Mouse (Mus musculus) hindbrain, embryonic 15.5 days (tissue): ENCODE measurements around the gene Cacna1b. TPM values are rescaled to one million over a fixed set of nuclear protein-coding genes. Genes with fewer than 3 reads are reported as not detected.

Experiments used
- ATAC-seq: fragments of 200-750 bp; cut with Nextera tagmentation; 2 replicates; pipeline ENCODE4 v1.8.0; 2017; ENCODE audit warnings: low read depth, moderate number of reproducible peaks, moderate TSS enrichment; ENCODE audit not compliant: low FRiP score
- H3K27ac ChIP-seq: fragments of 300-500 bp; sonication (generic); replicated peaks from 2 replicates; pipeline ENCODE4 v1.5.1; 2015; ENCODE audit warnings: mild to moderate bottlenecking, inconsistent platforms
- H3K27me3 ChIP-seq: fragments of 300-500 bp; sonication (generic); 2 replicates; pipeline ENCODE4 v1.6.1; 2015; ENCODE audit warnings: control low read depth, inconsistent platforms
- H3K36me3 ChIP-seq: fragments of 300-500 bp; sonication (generic); 2 replicates; pipeline ENCODE4 v1.6.1; 2015; ENCODE audit warnings: control low read depth, inconsistent platforms
- H3K4me1 ChIP-seq: fragments of 300-500 bp; sonication (generic); replicated peaks from 2 replicates; pipeline ENCODE4 v1.6.1; 2015; ENCODE audit warnings: control low read depth, inconsistent platforms
- H3K4me2 ChIP-seq: fragments of 300-500 bp; sonication (generic); 2 replicates; pipeline ENCODE4 v1.6.1; 2015; ENCODE audit warnings: moderate library complexity, mild to moderate bottlenecking, inconsistent platforms
- H3K4me3 ChIP-seq: fragments of 300-500 bp; sonication (generic); 2 replicates; pipeline ENCODE4 v1.5.1; 2015; ENCODE audit warnings: mild to moderate bottlenecking, inconsistent platforms
- H3K9ac ChIP-seq: fragments of 300-500 bp; sonication (generic); 2 replicates; pipeline ENCODE4 v1.6.1; 2015; ENCODE audit warnings: inconsistent platforms
- H3K9me3 ChIP-seq: fragments of 300-500 bp; sonication (generic); 2 replicates; pipeline ENCODE4 v1.6.1; 2016; ENCODE audit warnings: control low read depth, inconsistent platforms
- WGBS: fragments of 180-500 bp; shearing (Covaris S2); methylation state at CpG from one replicate; pipeline ENCODE4 v1.1.7; 2015; 5-methylcytosine and 5-hydroxymethylcytosine counted together
- polyA plus RNA-seq: library from polyadenylated mRNA; unstranded; fragments of >200 nt; fragmentation: Nextera tagmentation; extraction: Ambion mirVana; gene quantifications from 2 replicates; pipeline ENCODE4 v1.2.1, GENCODE M21; 2015

Cacna1b gene
- polyA plus RNA-seq, 1 experiment from 2014 or later: 17.5 TPM

GRCm38 (mm10) chr2:24717963-24718362 lies 45.0 kb downstream of the Cacna1b start:
- no peak overlapping the region for H3K4me2 ChIP-seq
- H3K9ac ChIP-seq: no peak overlapping the region
- H3K27ac ChIP-seq: no peak overlapping the region
- WGBS: 92% methylated on average over 7 of the region's 7 CpGs
- H3K9me3 ChIP-seq: no peaks in the 10 kb centered on the region
- no peak for ATAC-seq
- peaks cover 62% of the 10 kb centered on the region for H3K36me3 ChIP-seq
- H3K27me3 ChIP-seq: no peaks in the 10 kb centered on the region
- no peaks in the 10 kb centered on the region for H3K4me1 ChIP-seq
- no peak overlapping the region for H3K4me3 ChIP-seq

DNA sequence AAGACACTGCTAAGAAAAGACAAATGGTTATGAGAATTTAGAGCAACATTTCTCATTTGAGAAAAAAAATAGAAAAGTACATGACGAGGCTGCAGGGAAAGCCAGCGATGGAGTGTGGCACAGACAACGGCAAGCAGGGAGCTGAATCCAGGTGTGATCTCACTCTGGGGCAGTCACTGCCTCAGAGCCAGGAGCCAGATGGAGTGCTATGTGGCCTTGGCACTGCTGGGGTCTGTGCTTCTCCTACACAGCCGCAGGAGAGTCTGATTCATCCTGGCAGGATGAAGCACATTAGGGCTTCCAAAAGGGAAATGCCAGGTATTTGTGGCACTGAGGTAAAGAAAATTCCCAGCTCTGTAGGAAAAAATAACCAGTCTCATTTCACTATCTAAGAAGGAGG lies 45.5 kb downstream of the Cacna1b start:
- Histone ChIP-seq H3K4me2 (no peak overlapping the region), H3K4me1 (no peaks in the 10 kb centered on the region), H3K36me3 (peaks cover 59% of the 10 kb centered on the region), H3K4me3 (no peak overlapping the region), H3K27ac (no peak overlapping the region), H3K27me3 (no peaks in the 10 kb centered on the region), H3K9me3 (no peaks in the 10 kb centered on the region), H3K9ac (no peak overlapping the region)
- 78% methylated on average over 4 of the region's 4 CpGs for WGBS
- no peak for ATAC-seq

DNA sequence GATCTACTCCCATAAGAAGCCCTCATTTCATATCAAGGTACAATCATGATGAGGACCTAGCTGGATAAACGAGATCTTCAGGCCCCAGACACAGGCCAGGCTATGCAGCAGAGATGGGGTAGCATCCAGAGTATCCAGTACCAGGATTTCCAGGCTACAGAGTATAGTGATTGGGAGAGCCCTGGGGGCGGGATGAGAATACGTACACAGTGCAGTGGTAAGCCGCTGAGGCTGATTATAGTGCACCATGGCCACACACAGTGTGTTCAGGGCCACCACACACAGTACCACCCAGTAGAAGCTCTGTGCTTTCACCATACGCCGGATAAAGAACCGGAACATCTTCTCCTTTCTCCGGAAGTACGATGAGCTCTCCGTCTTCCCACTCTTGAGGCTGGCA lies 57.0 kb downstream of the Cacna1b start:
- Histone ChIP-seq H3K27ac (no peak overlapping the region), H3K9me3 (peaks cover 5% of the 10 kb centered on the region; the same call in 1 of the 2 replicates), H3K4me2 (no peak overlapping the region), H3K4me3 (no peak overlapping the region), H3K36me3 (peaks cover 64% of the 10 kb centered on the region), H3K9ac (no peak overlapping the region), H3K4me1 (no peaks in the 10 kb centered on the region), H3K27me3 (no peaks in the 10 kb centered on the region)
- WGBS: 89% methylated on average over 10 of the region's 10 CpGs
- 0 out of 2 replicates have a peak, but pooled peaks have one; percentile 46 for ATAC-seq

GRCm38 (mm10) chr2:24702208-24702957 lies 60.6 kb downstream of the Cacna1b start:
- no peaks in the 10 kb centered on the region for H3K9me3 ChIP-seq
- H3K9ac ChIP-seq: no peak overlapping the region
- ATAC-seq: no peak
- H3K27me3 ChIP-seq: no peaks in the 10 kb centered on the region
- H3K36me3 ChIP-seq: peaks cover 90% of the 10 kb centered on the region
- H3K27ac ChIP-seq: no peak overlapping the region
- no peak overlapping the region for H3K4me2 ChIP-seq
- WGBS: 88% methylated on average over 3 of the region's 3 CpGs
- H3K4me1 ChIP-seq: no peaks in the 10 kb centered on the region
- H3K4me3 ChIP-seq: no peak overlapping the region

DNA sequence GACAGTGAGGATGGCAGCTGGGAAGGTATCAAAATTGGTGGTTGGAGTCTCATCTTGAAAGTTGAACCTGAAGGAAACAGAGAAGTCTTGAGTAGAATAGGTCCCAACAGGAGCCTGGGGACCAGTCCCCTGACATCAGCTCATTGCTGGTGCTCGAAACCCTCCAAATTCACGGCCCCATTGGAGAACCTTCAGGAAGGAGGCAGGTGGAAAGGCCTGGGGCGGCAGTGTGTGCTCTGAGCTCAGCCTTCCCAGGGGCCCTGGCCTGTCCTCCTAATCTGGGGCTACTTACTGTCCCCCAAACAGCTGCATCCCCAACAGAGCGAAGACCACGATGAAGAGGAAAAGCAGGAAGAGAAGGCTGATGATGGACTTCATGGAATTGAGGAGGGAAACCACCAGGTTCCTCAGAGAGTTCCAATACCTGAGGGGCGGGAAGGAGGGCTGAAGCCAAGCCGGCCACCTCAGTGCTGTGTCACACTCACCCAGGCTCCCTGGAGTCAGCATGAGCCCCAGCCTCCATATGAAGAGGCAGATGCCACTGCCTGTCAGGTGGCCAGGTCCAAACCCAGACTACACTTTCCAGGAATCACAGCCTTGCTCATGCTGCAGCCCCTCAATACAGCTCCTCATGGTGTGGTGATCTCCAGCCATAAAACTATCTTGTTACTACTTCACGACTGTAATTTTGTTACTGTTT lies 65.5 kb downstream of the Cacna1b start:
- Histone ChIP-seq H3K4me3 (no peak overlapping the region), H3K36me3 (peaks cover 69% of the 10 kb centered on the region), H3K4me2 (no peak overlapping the region), H3K9ac (no peak overlapping the region), H3K4me1 (no peaks in the 10 kb centered on the region), H3K27ac (no peak overlapping the region), H3K27me3 (no peaks in the 10 kb centered on the region), H3K9me3 (no peaks in the 10 kb centered on the region)
- WGBS: 92% methylated on average over 8 of the region's 8 CpGs
- ATAC-seq: no peak

- no peaks in the 10 kb centered on the region for H3K4me1 ChIP-seq
- WGBS: 99% methylated on average over 2 of the region's 2 CpGs
- ATAC-seq: no peak
- no peaks in the 10 kb centered on the region for H3K9me3 ChIP-seq
- no peak overlapping the region for H3K4me3 ChIP-seq
- H3K27me3 ChIP-seq: no peaks in the 10 kb centered on the region
- peaks cover 58% of the 10 kb centered on the region for H3K36me3 ChIP-seq
- no peak overlapping the region for H3K27ac ChIP-seq
- no peak overlapping the region for H3K4me2 ChIP-seq
- no peak overlapping the region for H3K9ac ChIP-seq
Observed at GRCm38 (mm10) chr2:24692371-24692770, 70.6 kb downstream of the Cacna1b start.

DNA sequence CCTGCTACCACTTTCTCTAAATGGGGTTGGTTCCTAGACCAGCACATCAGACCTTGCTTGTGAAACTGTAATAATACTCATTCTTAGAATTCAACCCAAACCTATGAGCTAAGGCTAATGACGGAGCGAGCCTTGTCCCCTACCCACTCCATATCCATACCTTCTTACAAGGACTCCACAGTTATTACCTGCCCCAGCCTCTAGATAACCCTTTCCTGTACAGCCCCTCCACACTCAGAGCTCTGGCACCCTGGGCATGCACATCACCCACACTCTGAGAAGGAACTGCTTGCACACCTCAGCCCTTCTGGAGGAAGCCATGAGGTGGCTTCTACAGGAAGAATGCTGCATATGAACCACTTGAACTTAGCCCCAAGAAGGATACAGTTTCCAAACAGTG lies 72.6 kb downstream of the Cacna1b start:
- H3K4me1 ChIP-seq: no peaks in the 10 kb centered on the region
- no peak overlapping the region for H3K4me2 ChIP-seq
- H3K27me3 ChIP-seq: no peaks in the 10 kb centered on the region
- no peaks in the 10 kb centered on the region for H3K9me3 ChIP-seq
- 100% methylated on average over 2 of the region's 2 CpGs for WGBS
- no peak overlapping the region for H3K27ac ChIP-seq
- peaks cover 64% of the 10 kb centered on the region for H3K36me3 ChIP-seq
- ATAC-seq: no peak
- H3K9ac ChIP-seq: no peak overlapping the region
- H3K4me3 ChIP-seq: no peak overlapping the region

DNA sequence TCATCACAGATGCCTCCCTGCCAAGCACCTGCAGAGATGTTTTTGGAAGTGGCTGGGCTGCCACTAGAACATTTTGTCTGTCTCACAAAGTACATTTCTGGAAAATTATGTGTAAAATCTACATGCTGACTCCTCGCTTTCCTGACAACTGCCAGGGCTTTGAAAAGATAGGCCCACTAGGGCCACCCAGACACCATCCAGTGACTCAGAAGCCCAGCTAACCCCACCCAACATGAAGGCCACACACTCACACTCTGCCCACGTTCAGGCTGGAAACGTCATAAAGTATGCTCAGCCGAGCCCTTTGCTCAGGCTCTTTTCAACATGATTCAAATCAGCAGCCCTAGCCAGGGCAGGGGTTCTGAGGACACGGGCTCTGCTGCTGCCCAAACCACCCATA lies 77.6 kb downstream of the Cacna1b start:
- no peak overlapping the region for H3K27ac ChIP-seq
- H3K9ac ChIP-seq: no peak overlapping the region
- no peak for ATAC-seq
- no peaks in the 10 kb centered on the region for H3K27me3 ChIP-seq
- WGBS: 76% methylated on average over 5 of the region's 5 CpGs
- H3K4me2 ChIP-seq: no peak overlapping the region
- H3K36me3 ChIP-seq: peaks cover 54% of the 10 kb centered on the region
- H3K9me3 ChIP-seq: no peaks in the 10 kb centered on the region
- no peaks in the 10 kb centered on the region for H3K4me1 ChIP-seq
- no peak overlapping the region for H3K4me3 ChIP-seq

DNA sequence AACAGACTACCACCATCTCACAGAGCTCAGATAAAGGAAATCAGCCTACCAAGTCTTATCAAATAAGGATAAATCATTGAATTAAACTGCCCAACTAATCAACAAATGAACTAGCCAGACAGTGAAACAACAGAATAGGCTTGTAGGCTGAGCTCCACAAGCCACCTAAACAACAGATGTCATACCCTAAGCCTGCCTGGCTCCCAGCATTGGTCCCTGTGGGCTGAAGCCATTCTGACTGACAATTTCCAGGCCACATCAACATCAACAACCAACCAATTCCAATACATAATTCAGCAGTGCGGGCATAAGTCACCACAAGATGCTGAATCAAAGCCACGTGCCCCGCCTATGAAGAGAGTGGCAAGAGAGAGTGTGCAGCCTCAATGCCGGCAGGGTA lies 78.2 kb downstream of the Cacna1b start:
- Histone ChIP-seq H3K4me3 (no peak overlapping the region), H3K27ac (no peak overlapping the region), H3K9ac (no peak overlapping the region), H3K4me2 (no peak overlapping the region), H3K4me1 (peaks cover 2% of the 10 kb centered on the region; the same call in 1 of the 2 replicates), H3K9me3 (no peaks in the 10 kb centered on the region), H3K36me3 (peaks cover 50% of the 10 kb centered on the region), H3K27me3 (no peaks in the 10 kb centered on the region)
- WGBS: 97% methylated on average over 4 of the region's 4 CpGs
- ATAC-seq: no peak

DNA sequence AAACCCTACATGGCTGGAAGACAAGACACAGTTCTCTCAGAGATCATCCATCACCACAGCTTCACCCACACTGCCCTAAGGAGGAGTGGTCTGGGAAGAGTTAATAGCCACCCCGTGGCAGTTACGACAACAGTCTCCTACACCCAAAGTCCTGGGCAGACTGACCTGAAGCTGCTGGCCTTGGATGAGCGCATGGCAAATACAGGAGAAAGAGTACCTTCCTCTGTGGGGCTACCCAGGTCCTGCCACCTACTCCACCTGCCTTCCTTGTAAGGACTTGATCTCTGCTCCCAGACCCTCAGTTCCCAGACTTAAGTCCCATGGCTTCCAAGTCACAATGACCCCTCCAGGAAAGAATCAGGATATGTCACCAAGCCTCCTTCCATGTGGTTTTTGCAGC lies 79.7 kb downstream of the Cacna1b start:
- H3K27me3 ChIP-seq: no peaks in the 10 kb centered on the region
- H3K9me3 ChIP-seq: no peaks in the 10 kb centered on the region
- no peak overlapping the region for H3K9ac ChIP-seq
- peaks cover 9% of the 10 kb centered on the region; the same call in 1 of the 2 replicates for H3K4me1 ChIP-seq
- peaks cover 35% of the 10 kb centered on the region for H3K36me3 ChIP-seq
- H3K4me2 ChIP-seq: no peak overlapping the region
- no peak overlapping the region for H3K27ac ChIP-seq
- 89% methylated on average over 3 of the region's 3 CpGs for WGBS
- no peak overlapping the region for H3K4me3 ChIP-seq
- no peak for ATAC-seq

- no peak overlapping the region for H3K4me3 ChIP-seq
- WGBS: 70% methylated on average over 1 of the region's 1 CpGs
- H3K36me3 ChIP-seq: peaks cover 24% of the 10 kb centered on the region
- H3K27ac ChIP-seq: no peak overlapping the region
- H3K4me1 ChIP-seq: peaks cover 9% of the 10 kb centered on the region; the same call in 1 of the 2 replicates
- H3K9ac ChIP-seq: no peak overlapping the region
- H3K27me3 ChIP-seq: no peaks in the 10 kb centered on the region
- no peak overlapping the region for H3K4me2 ChIP-seq
- no peak for ATAC-seq
- no peaks in the 10 kb centered on the region for H3K9me3 ChIP-seq
Observed at GRCm38 (mm10) chr2:24680731-24681130, 82.2 kb downstream of the Cacna1b start.

GRCm38 (mm10) chr2:24680176-24680575 lies 82.8 kb downstream of the Cacna1b start:
- no peak for ATAC-seq
- peaks cover 22% of the 10 kb centered on the region for H3K36me3 ChIP-seq
- no peaks in the 10 kb centered on the region for H3K27me3 ChIP-seq
- no peaks in the 10 kb centered on the region for H3K9me3 ChIP-seq
- H3K4me3 ChIP-seq: no peak overlapping the region
- H3K4me1 ChIP-seq: peaks cover 9% of the 10 kb centered on the region; the same call in 1 of the 2 replicates
- no peak overlapping the region for H3K4me2 ChIP-seq
- H3K27ac ChIP-seq: no peak overlapping the region
- 96% methylated on average over 2 of the region's 2 CpGs for WGBS
- no peak overlapping the region for H3K9ac ChIP-seq
